ENCODE assay signal across 8 mouse cellular contexts in the genomic region with DNA sequence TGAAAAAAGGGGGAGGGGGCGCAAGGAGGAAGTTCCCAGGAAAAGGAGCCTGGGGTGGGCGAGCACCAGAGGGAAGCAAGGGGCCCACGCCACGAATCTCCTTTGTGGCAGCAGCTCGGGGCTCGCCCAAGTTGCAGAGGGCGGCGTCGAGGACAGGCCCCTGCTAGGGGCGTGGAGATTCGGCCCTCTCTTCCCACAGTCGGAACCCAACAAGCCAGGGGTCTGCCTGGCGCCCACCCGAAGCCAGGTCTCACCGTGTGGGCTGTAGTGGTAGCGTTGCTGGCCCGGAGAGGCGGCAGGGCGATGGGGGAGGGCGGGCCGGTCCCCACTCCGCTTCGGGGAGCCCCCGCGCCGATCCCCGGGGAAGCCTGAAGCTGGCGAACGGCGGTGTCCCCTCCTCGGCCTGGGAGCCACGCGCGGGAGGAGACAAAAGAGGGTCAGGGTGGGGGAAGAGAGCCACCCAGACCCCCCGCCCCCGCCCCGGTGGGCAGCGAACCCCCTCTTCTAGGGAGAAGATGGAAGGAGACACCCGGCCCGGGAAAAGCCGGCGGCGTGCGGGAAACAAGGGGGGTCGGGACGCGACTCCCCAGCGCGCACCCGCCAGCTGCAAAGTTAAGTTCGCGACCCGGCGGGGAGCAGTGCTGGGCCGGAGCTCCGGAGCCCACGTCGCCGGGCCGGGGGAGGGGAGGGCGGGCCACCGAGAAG. TPM values are rescaled to one million over a fixed set of nuclear protein-coding genes. Genes with fewer than 3 reads are reported as not detected.
DNase-seq lines count a peak whose midpoint lies in the region; ATAC-seq lines count a peak whose summit lies in the region.

No protein-coding gene starts in this region.

- H3K36me3 ChIP-seq in embryonic facial prominence, embryonic 15.5 days = peaks cover 21% of the 10 kb centered on the region; the same call in 1 of the 2 replicates
- H3K36me3 ChIP-seq in limb, embryonic 11.5 days (ENCODE audit: control insufficient read depth, insufficient read depth, low read length) = no peaks in the 10 kb centered on the region; the same call in 1 of the 2 replicates
- H3K36me3 ChIP-seq in midbrain, embryonic 10.5 days = peaks cover 26% of the 10 kb centered on the region

- H3K9ac ChIP-seq in embryonic facial prominence, embryonic 15.5 days = peak overlapping the region; percentile 95
- peak overlapping the region; percentile 99 for H3K9ac ChIP-seq in limb, embryonic 11.5 days (ENCODE audit: low read length)

- WGBS in embryonic facial prominence, embryonic 15.5 days = 0% methylated on average over 58 of the region's 62 CpGs
- under 1% methylated on average over 44 of the region's 62 CpGs for WGBS in limb, embryonic 11.5 days
- WGBS in midbrain, embryonic 10.5 days = 1% methylated on average over 62 of the region's 62 CpGs

- ATAC-seq in embryonic facial prominence, embryonic 15.5 days (ENCODE audit: insufficient number of reproducible peaks, low FRiP score, low TSS enrichment, low read depth) = peak; percentile 36
- peak; percentile 38; the same call in 1 of the 2 replicates for ATAC-seq in limb, embryonic 11.5 days (ENCODE audit: insufficient number of reproducible peaks, low FRiP score, low TSS enrichment, low read depth)

- peak overlapping the region; percentile 96 for H3K27ac ChIP-seq in embryonic facial prominence, embryonic 15.5 days (replicated peaks)
- H3K27ac ChIP-seq in limb, embryonic 11.5 days (replicated peaks; ENCODE audit: low read depth, low read length) = peak overlapping the region; percentile 94
- H3K27ac ChIP-seq in midbrain, embryonic 10.5 days (replicated peaks) = peak overlapping the region; percentile 99

- H3K4me1 ChIP-seq in embryonic facial prominence, embryonic 15.5 days = peaks cover 32% of the 10 kb centered on the region
- peaks cover 14% of the 10 kb centered on the region for H3K4me1 ChIP-seq in limb, embryonic 11.5 days (ENCODE audit: control insufficient read depth, insufficient read depth, low read length)
- peaks cover 49% of the 10 kb centered on the region for H3K4me1 ChIP-seq in midbrain, embryonic 10.5 days

- peak overlapping the region; percentile 99 for H3K4me2 ChIP-seq in embryonic facial prominence, embryonic 15.5 days (replicated peaks)
- peak overlapping the region; percentile 89 for H3K4me2 ChIP-seq in limb, embryonic 11.5 days (ENCODE audit: low read depth, severe bottlenecking)

- peak; percentile 45 for DNase-seq in CD4-positive helper T cell, adult 2 months (ENCODE audit: low read depth, low spot score)
- DNase-seq in adipocyte (ENCODE audit: low spot score) = peak; percentile 30
- DNase-seq in heart, postnatal 14 days = peak; percentile 64 to 65
- DNase-seq in limb, embryonic 11.5 days (ENCODE audit: low spot score) = peak; percentile 72
- peak; percentile 67 for DNase-seq in midbrain, embryonic 10.5 days (ENCODE audit: low spot score)
- DNase-seq in spleen, postnatal 36 days (ENCODE audit: low spot score in 2 of 2) = peak; percentile 36 to 47
- DNase-seq in layer of hippocampus, adult 8-10 months (ENCODE audit: low spot score in 2 of 2) = no peak

- H3K4me3 ChIP-seq in embryonic facial prominence, embryonic 15.5 days (replicated peaks) = peak overlapping the region; percentile 84
- H3K4me3 ChIP-seq in limb, embryonic 11.5 days (ENCODE audit: low read depth, low read length) = peak overlapping the region; percentile 87
- H3K4me3 ChIP-seq in midbrain, embryonic 10.5 days = peak overlapping the region; percentile 92

- H3K9me3 ChIP-seq in embryonic facial prominence, embryonic 15.5 days (replicated peaks) = no peaks in the 10 kb centered on the region
- H3K9me3 ChIP-seq in limb, embryonic 11.5 days (ENCODE audit: control insufficient read depth, low read length) = no peaks in the 10 kb centered on the region
- peaks cover under 1% of the 10 kb centered on the region; the same call in 1 of the 2 replicates for H3K9me3 ChIP-seq in midbrain, embryonic 10.5 days (replicated peaks)

- intact Hi-C loops in heart, postnatal 14 days (cut with DNase I) = loop anchor here (2.0 to 10.0 kb wide), 5 partner anchors 66 to 377 kb away; partner anchors contain the start of gene Cand1

- H3K27me3 ChIP-seq in embryonic facial prominence, embryonic 15.5 days = no peaks in the 10 kb centered on the region
- no peaks in the 10 kb centered on the region for H3K27me3 ChIP-seq in limb, embryonic 11.5 days (ENCODE audit: control insufficient read depth, insufficient read depth, low read length)
- no peaks in the 10 kb centered on the region for H3K27me3 ChIP-seq in midbrain, embryonic 10.5 days (ENCODE audit: low read depth, poor library complexity, severe bottlenecking)

RNA-seq across cellular contexts. Expression of gene Dyrk2, which starts 2.0 kb away (rescaled TPM):
- polyA plus RNA-seq in embryonic facial prominence, embryonic 15.5 days (2015; fragmentation: Nextera tagmentation; extraction: Ambion mirVana) = 9.3 and 9.8 TPM in 2 replicates
- total RNA-seq in heart, postnatal 14 days (2021) = 10 to 100 TPM; 57.4 to 62.8 TPM
- 10.7 and 11.3 TPM in 2 replicates for polyA plus RNA-seq in limb, embryonic 11.5 days (2014; fragmentation: Nextera tagmentation; extraction: Ambion mirVana)
- polyA plus RNA-seq in midbrain, embryonic 10.5 days (2016; fragmentation: Nextera tagmentation; extraction: Ambion mirVana) = 6.6 and 6.7 TPM in 2 replicates
- total RNA-seq in layer of hippocampus, adult 8-10 months (2022) = 10 to 100 TPM; 43.8 to 52.1 (median 48.6) TPM

Comparison
In these comparisons a context has a peak if more than half of its experiments do, and no peak if none do; other contexts are left out.
1. DNase-seq: peak in CD4-positive helper T cell, adult 2 months (single experiment), adipocyte (single experiment), heart, postnatal 14 days (2 of 2), limb, embryonic 11.5 days (single experiment), midbrain, embryonic 10.5 days (single experiment) and spleen, postnatal 36 days (2 of 2); none in layer of hippocampus, adult 8-10 months (0 of 2).
2. Peak in every context shown above with its lines, with median percentiles within 50 percentile points of each other: H3K27ac ChIP-seq and H3K4me3 ChIP-seq.